Mouse (Mus musculus): ENCODE results near the gene Thada. TPM values are rescaled to one million over a fixed set of nuclear protein-coding genes. Genes with fewer than 3 reads are reported as not detected.

The Thada gene
- total and polyA plus RNA-seq, 3 experiments = 17.3 to 26.7 (median 22.2) TPM

DNA sequence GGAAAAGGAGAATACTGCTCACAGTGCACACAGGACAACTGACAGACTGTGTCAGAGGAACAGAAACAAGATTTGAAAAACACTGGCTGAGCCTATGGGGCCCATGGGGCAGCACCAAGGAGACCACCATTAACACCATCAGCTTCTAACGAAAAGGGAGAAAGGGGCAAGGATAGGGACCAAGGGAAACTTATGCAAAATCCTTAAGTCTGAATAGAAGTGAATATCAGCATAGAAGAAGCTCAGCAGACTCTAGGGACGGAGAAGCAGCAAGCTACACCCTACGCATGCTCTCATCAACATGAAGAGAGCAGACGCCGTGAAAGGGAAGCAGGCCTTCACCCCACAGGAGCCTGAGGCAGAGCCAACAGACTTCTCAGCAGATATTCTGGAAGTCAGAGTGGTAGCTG is 112.1 kb downstream of the Thada start (continued):
- TF ChIP-seq MEF2A (IDR thresholded peaks at IDR 0.05; ENCODE audit: borderline replicate concordance, low read depth, low read length) (peak; percentile 68), ZKSCAN1 (IDR thresholded peaks at IDR 0.05; ENCODE audit: borderline replicate concordance, low read depth, low read length) (no peak), NELFE (IDR thresholded peaks at IDR 0.05; ENCODE audit: low read depth, low read length) (0 out of 2 replicates have a peak, but pooled peaks have one; percentile 48), HCFC1 (IDR thresholded peaks at IDR 0.05; ENCODE audit: low read depth, low read length) (no peak), MYC (IDR thresholded peaks at IDR 0.05; ENCODE audit: low read depth, low read length) (peak; percentile 68), MXI1 (IDR thresholded peaks at IDR 0.05; ENCODE audit: low read depth, low read length) (peak; percentile 44; the same call in 1 of the 2 replicates), TCF12 (IDR thresholded peaks at IDR 0.05; ENCODE audit: low read depth, low read length) (peak; percentile 68), BHLHE40 (IDR thresholded peaks at IDR 0.05; ENCODE audit: low read depth, low read length) (peak; percentile 51; the same call in 1 of the 2 replicates), PAX5 (IDR thresholded peaks at IDR 0.05; ENCODE audit: low read length) (no peak)

DNA sequence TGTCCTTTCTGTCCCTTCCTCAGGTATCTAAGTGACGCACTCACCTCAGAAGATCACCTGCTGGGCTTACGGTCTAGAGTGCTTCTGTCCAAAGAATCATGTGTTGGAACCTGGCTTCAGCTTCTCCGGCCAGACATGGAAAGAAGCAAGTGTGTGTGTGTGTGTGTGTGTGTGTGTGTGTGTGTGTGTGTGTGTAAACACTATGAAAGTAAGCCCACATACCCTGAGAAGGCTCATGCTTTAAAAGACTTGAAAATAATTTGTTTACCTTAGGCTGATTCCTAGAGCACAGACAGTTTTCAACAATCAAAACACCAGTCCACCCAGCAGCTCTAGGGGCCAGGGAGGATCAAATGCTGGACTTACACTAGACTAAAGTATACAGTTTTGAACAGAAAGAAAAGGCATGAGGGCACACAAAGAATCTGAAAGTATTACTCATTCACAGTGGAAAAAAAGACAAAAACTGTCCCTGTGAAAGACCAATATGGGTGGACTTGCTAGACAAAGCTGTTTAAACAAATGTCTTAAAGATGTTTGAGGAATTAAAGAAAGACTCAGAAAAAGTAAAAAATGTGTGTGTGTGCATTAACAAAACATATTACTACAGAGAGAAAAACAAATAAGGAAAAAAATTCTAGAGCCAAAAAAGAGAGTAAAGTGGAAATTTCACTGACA is 112.6 kb downstream of the Thada start:
- in situ Hi-C loops (cut with MboI; ENCODE audit: low pct_ligation_motif_present, low pct_unique_long_range_greater_than_20kb, low sequenced_read_pairs) (no loop called here), dilution Hi-C loops (cut with MboI; ENCODE audit: extremely low pct_ligation_motif_present, extremely low pct_unique_long_range_greater_than_20kb, low sequenced_read_pairs) (no loop called here)
- peaks cover 15 to 48% of the 10 kb centered on the region in 2 experiments for H3K4me1 ChIP-seq (ENCODE audit: control insufficient read depth in 1 of 2, insufficient read depth in 2 of 2)
- H3K4me2 ChIP-seq (ENCODE audit: insufficient read depth, low read depth, poor library complexity, severe bottlenecking) = peak overlapping the region; percentile 54
- peak overlapping the region; percentile 95 for H3K27ac ChIP-seq (ENCODE audit: insufficient read depth, low read depth)
- 0 out of 2 replicates have a peak overlapping the region, but pooled peaks have one; percentile 13 for H3K9ac ChIP-seq (ENCODE audit: insufficient read depth, low read depth)
- H3K4me3 ChIP-seq (replicated peaks in 1 of 3; ENCODE audit: low read depth in 2 of 3, low read length in 2 of 3, poor library complexity in 1 of 3) = no peak overlapping the region
- H3K27me3 ChIP-seq (replicated peaks) = no peaks in the 10 kb centered on the region
- no peak for TF ChIP-seq CTCF (conservative IDR thresholded peaks at IDR 0.05 in 1 of 2, IDR thresholded peaks at IDR 0.05 in 1 of 2; ENCODE audit: low read depth in 2 of 2, low read length in 2 of 2)
- TF ChIP-seq ZNF384 (IDR thresholded peaks at IDR 0.05; ENCODE audit: low read depth, low read length) = peak; percentile 40; the same call in 1 of the 2 replicates
- TF ChIP-seq CHD1 (IDR thresholded peaks at IDR 0.05; ENCODE audit: low read depth, low read length) = peak; percentile 79; the same call in 1 of the 2 replicates
- TF ChIP-seq NRF1 (IDR thresholded peaks at IDR 0.05; ENCODE audit: low read depth, low read length) = no peak
- no peak for TF ChIP-seq JUND (conservative IDR thresholded peaks at IDR 0.05; ENCODE audit: low read depth, low read length)
- TF ChIP-seq ELF1 (IDR thresholded peaks at IDR 0.05; ENCODE audit: low read depth, low read length) = no peak
- TF ChIP-seq MAFK (IDR thresholded peaks at IDR 0.05; ENCODE audit: insufficient replicate concordance, low read length) = no peak
- 0 out of 2 replicates have a peak, but pooled peaks have one; percentile 58 for TF ChIP-seq MAX (IDR thresholded peaks at IDR 0.05; ENCODE audit: low read length)
- TF ChIP-seq MEF2A (IDR thresholded peaks at IDR 0.05; ENCODE audit: borderline replicate concordance, low read depth, low read length) = 0 out of 2 replicates have a peak, but pooled peaks have one; percentile 38
- no peak for TF ChIP-seq HCFC1 (IDR thresholded peaks at IDR 0.05; ENCODE audit: low read depth, low read length)
- TF ChIP-seq RAD21 (IDR thresholded peaks at IDR 0.05; ENCODE audit: low read depth, low read length) = no peak
- peak; percentile 49; the same call in 1 of the 2 replicates for TF ChIP-seq CHD2 (IDR thresholded peaks at IDR 0.05; ENCODE audit: low read length)
- no peak for TF ChIP-seq ZKSCAN1 (IDR thresholded peaks at IDR 0.05; ENCODE audit: borderline replicate concordance, low read depth, low read length)
- TF ChIP-seq GABPA (IDR thresholded peaks at IDR 0.05; ENCODE audit: insufficient replicate concordance, low read depth, low read length) = no peak
- no peak for TF ChIP-seq POLR2AphosphoS2 (IDR thresholded peaks at IDR 0.05; ENCODE audit: low read depth, low read length)
- TF ChIP-seq BHLHE40 (IDR thresholded peaks at IDR 0.05; ENCODE audit: low read depth, low read length) = no peak
- TF ChIP-seq E2F4 (IDR thresholded peaks at IDR 0.05; ENCODE audit: insufficient replicate concordance, low read depth, low read length) = no peak
- TF ChIP-seq SIN3A (IDR thresholded peaks at IDR 0.05; ENCODE audit: low read length) = peak; percentile 83
- TF ChIP-seq UBTF (IDR thresholded peaks at IDR 0.05; ENCODE audit: low read depth, low read length) = no peak
- 0 out of 2 replicates have a peak, but pooled peaks have one; percentile 7 for TF ChIP-seq TCF12 (IDR thresholded peaks at IDR 0.05; ENCODE audit: low read depth, low read length)
- no peak for TF ChIP-seq ZMIZ1 (IDR thresholded peaks at IDR 0.05; ENCODE audit: low read depth, low read length)
- 0 out of 2 replicates have a peak, but pooled peaks have one; percentile 24 for TF ChIP-seq MAZ (IDR thresholded peaks at IDR 0.05; ENCODE audit: low read depth, low read length)
- TF ChIP-seq USF1 (IDR thresholded peaks at IDR 0.05; ENCODE audit: low read depth, low read length) = no peak
- 0 out of 2 replicates have a peak, but pooled peaks have one; percentile 13 for TF ChIP-seq MXI1 (IDR thresholded peaks at IDR 0.05; ENCODE audit: low read depth, low read length)
- no peak for TF ChIP-seq SMC3 (IDR thresholded peaks at IDR 0.05; ENCODE audit: low read depth, low read length)
- no peak for TF ChIP-seq ZC3H11A (IDR thresholded peaks at IDR 0.05; ENCODE audit: low read depth, low read length)
- TF ChIP-seq PAX5 (IDR thresholded peaks at IDR 0.05; ENCODE audit: low read length) = no peak
- TF ChIP-seq KAT2A (IDR thresholded peaks at IDR 0.05; ENCODE audit: insufficient replicate concordance, low read length) = no peak
- peak; percentile 66 for TF ChIP-seq JUN (IDR thresholded peaks at IDR 0.05; ENCODE audit: insufficient read depth, low read depth, low read length)
- peaks cover 11 to 55% of the 10 kb centered on the region in 2 experiments for H3K36me3 ChIP-seq (replicated peaks in 1 of 2; ENCODE audit: control insufficient read depth in 1 of 2, insufficient read depth in 1 of 2, low read length in 1 of 2)
- H3K79me2 ChIP-seq (replicated peaks; ENCODE audit: control insufficient read depth, extremely low read depth, insufficient read depth, poor library complexity, severe bottlenecking) = no peaks in the 10 kb centered on the region
- DNase-seq (ENCODE audit: extremely low read depth) = peak; percentile 44
- no peaks in the 10 kb centered on the region for H3K9me3 ChIP-seq (replicated peaks; ENCODE audit: low read length)

All from CH12.LX (cell line).